Comparison of ENCODE assay signal across 19 mouse cellular contexts in the genomic region with DNA sequence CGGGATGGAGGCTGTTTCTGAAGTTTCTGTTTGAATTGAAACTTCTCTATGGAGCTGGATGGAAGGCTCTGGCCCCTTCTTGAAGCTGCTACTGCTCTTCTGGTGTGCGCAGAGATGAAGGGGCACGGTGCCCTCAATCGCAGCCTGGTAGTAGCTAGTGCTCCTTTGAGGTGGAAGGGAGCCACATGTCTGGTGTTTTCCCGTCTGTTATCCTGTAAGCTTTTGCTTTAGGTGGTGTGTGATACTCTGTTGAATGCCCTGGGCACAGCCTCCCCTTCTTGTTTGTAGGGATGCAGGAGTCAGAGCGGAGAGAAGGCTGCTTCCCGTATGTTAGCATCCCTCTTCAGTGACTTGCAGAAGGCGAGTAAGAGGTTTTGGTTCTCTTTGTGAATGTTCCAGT.
DNase-seq lines count a peak whose midpoint lies in the region; ATAC-seq and TF ChIP-seq lines count a peak whose summit lies in the region.
"Had no signal": no experiment of that assay in that cellular context is flagged by ENCODE, and none has a peak within 500 bp of the region (broad histone marks: within the 10 kb centered on the region; RNA-seq: fewer than 3 reads in every experiment).

No protein-coding gene starts in this region.

- H3K4me3 ChIP-seq in embryonic facial prominence, embryonic 13.5 days: no peak overlapping the region
- H3K4me3 ChIP-seq in embryonic facial prominence, embryonic 10.5 days: no peak overlapping the region
- H3K4me3 ChIP-seq in kidney, postnatal 0 days (replicated peaks; ENCODE audit: low read depth, low read length): no peak overlapping the region
- no peak overlapping the region for H3K4me3 ChIP-seq in neural tube, embryonic 13.5 days
- H3K4me3 ChIP-seq in intestine, postnatal 0 days (ENCODE audit: low read depth, low read length): no peak overlapping the region
- H3K4me3 ChIP-seq: forebrain, embryonic 10.5 days; gastrocnemius, adult 2 months had no signal

- no peak for DNase-seq in embryonic facial prominence, embryonic 10.5 days (ENCODE audit: low spot score)
- DNase-seq in kidney, postnatal 0 days (ENCODE audit: low spot score): no peak
- no peak for DNase-seq in kidney, postnatal 36 days
- no peak for DNase-seq in neural tube, embryonic 10.5 days (ENCODE audit: extremely low spot score, low spot score)
- DNase-seq: adrenal gland, postnatal 36 days; B cell, adult 2 months; gastrocnemius, adult 2 months; heart, postnatal 4 days; kidney, adult 18-20 months; lung, postnatal 4 days; right cerebral cortex, postnatal 14 days; spleen, adult 18-20 months had no signal

- peaks cover 37% of the 10 kb centered on the region for H3K4me1 ChIP-seq in embryonic facial prominence, embryonic 13.5 days
- peaks cover 12% of the 10 kb centered on the region; the same call in 1 of the 2 replicates for H3K4me1 ChIP-seq in embryonic facial prominence, embryonic 10.5 days
- no peaks in the 10 kb centered on the region; the same call in 1 of the 2 replicates for H3K4me1 ChIP-seq in kidney, postnatal 0 days (replicated peaks; ENCODE audit: insufficient read depth, low read length)
- H3K4me1 ChIP-seq in neural tube, embryonic 13.5 days (replicated peaks): peaks cover 81% of the 10 kb centered on the region
- H3K4me1 ChIP-seq in intestine, postnatal 0 days (replicated peaks; ENCODE audit: control insufficient read depth, insufficient read depth, low read length): 0 out of 2 replicates have a peak, but pooled peaks cover 4% of the 10 kb centered on the region

- no peak overlapping the region for H3K9ac ChIP-seq in embryonic facial prominence, embryonic 13.5 days
- H3K9ac ChIP-seq in kidney, postnatal 0 days (ENCODE audit: low read depth, low read length): no peak overlapping the region
- H3K9ac ChIP-seq in neural tube, embryonic 13.5 days: 0 out of 2 replicates have a peak overlapping the region, but pooled peaks have one; percentile 8
- no peak overlapping the region for H3K9ac ChIP-seq in intestine, postnatal 0 days (ENCODE audit: low read depth, low read length)

- H3K27me3 ChIP-seq in embryonic facial prominence, embryonic 13.5 days: no peaks in the 10 kb centered on the region
- H3K27me3 ChIP-seq in embryonic facial prominence, embryonic 10.5 days (replicated peaks; ENCODE audit: low read depth, poor library complexity, severe bottlenecking): no peaks in the 10 kb centered on the region
- H3K27me3 ChIP-seq in kidney, postnatal 0 days (ENCODE audit: insufficient read depth, low read length): no peaks in the 10 kb centered on the region
- no peaks in the 10 kb centered on the region for H3K27me3 ChIP-seq in neural tube, embryonic 13.5 days
- no peaks in the 10 kb centered on the region for H3K27me3 ChIP-seq in intestine, postnatal 0 days (replicated peaks; ENCODE audit: control insufficient read depth, insufficient read depth, low read length)
- H3K27me3 ChIP-seq: CH12.LX, Patski had no signal

- ATAC-seq in embryonic facial prominence, embryonic 13.5 days (ENCODE audit: insufficient number of reproducible peaks, insufficient read depth, low FRiP score, low TSS enrichment, low read depth): no peak
- no peak for ATAC-seq in kidney, postnatal 0 days (replicated peaks; ENCODE audit: low FRiP score, low read depth)
- no peak for ATAC-seq in neural tube, embryonic 13.5 days (ENCODE audit: low read depth)
- ATAC-seq in intestine, postnatal 0 days: no peak
- ATAC-seq: Patski had no signal

- H3K36me3 ChIP-seq in embryonic facial prominence, embryonic 13.5 days: peaks cover 10% of the 10 kb centered on the region
- peaks cover 10% of the 10 kb centered on the region for H3K36me3 ChIP-seq in embryonic facial prominence, embryonic 10.5 days (replicated peaks)
- H3K36me3 ChIP-seq in kidney, postnatal 0 days (ENCODE audit: insufficient read depth, low read length): no peaks in the 10 kb centered on the region
- H3K36me3 ChIP-seq in neural tube, embryonic 13.5 days: no peaks in the 10 kb centered on the region
- H3K36me3 ChIP-seq in intestine, postnatal 0 days (ENCODE audit: control insufficient read depth, insufficient read depth): no peaks in the 10 kb centered on the region

- no peak overlapping the region for H3K4me2 ChIP-seq in embryonic facial prominence, embryonic 13.5 days
- H3K4me2 ChIP-seq in kidney, postnatal 0 days (ENCODE audit: low read length): no peak overlapping the region
- H3K4me2 ChIP-seq in neural tube, embryonic 13.5 days: no peak overlapping the region
- no peak overlapping the region for H3K4me2 ChIP-seq in intestine, postnatal 0 days (replicated peaks; ENCODE audit: low read depth)

- peak overlapping the region; percentile 24; the same call in 1 of the 2 replicates for H3K27ac ChIP-seq in embryonic facial prominence, embryonic 13.5 days
- no peak overlapping the region for H3K27ac ChIP-seq in embryonic facial prominence, embryonic 10.5 days (replicated peaks)
- peak overlapping the region; percentile 34; the same call in 1 of the 2 replicates for H3K27ac ChIP-seq in kidney, postnatal 0 days
- H3K27ac ChIP-seq in neural tube, embryonic 13.5 days (replicated peaks): peak overlapping the region; percentile 23; the same call in 1 of the 2 replicates
- H3K27ac ChIP-seq in intestine, postnatal 0 days (ENCODE audit: low read depth, low read length): no peak overlapping the region
- H3K27ac ChIP-seq: forebrain, embryonic 10.5 days; gastrocnemius, adult 2 months had no signal

- 68% methylated on average over 8 of the region's 8 CpGs for WGBS in embryonic facial prominence, embryonic 13.5 days
- 87% methylated on average over 8 of the region's 8 CpGs for WGBS in embryonic facial prominence, embryonic 10.5 days
- 80% methylated on average over 8 of the region's 8 CpGs for WGBS in kidney, postnatal 0 days
- 82% methylated on average over 8 of the region's 8 CpGs for WGBS in neural tube, embryonic 13.5 days
- 91% methylated on average over 8 of the region's 8 CpGs for whole genome bisulfite sequencing in intestine, postnatal 0 days

- no peaks in the 10 kb centered on the region for H3K9me3 ChIP-seq in embryonic facial prominence, embryonic 13.5 days
- no peaks in the 10 kb centered on the region for H3K9me3 ChIP-seq in embryonic facial prominence, embryonic 10.5 days
- no peaks in the 10 kb centered on the region for H3K9me3 ChIP-seq in kidney, postnatal 0 days (replicated peaks; ENCODE audit: low read length)
- no peaks in the 10 kb centered on the region for H3K9me3 ChIP-seq in neural tube, embryonic 13.5 days
- H3K9me3 ChIP-seq in intestine, postnatal 0 days (ENCODE audit: control insufficient read depth): no peaks in the 10 kb centered on the region
- H3K9me3 ChIP-seq: forebrain, embryonic 10.5 days; G1E had no signal

- no peak for TF ChIP-seq CTCF in kidney, postnatal 0 days (IDR thresholded peaks at IDR 0.05; ENCODE audit: low read depth)
- no peak for TF ChIP-seq CTCF in intestine, postnatal 0 days (IDR thresholded peaks at IDR 0.05; ENCODE audit: low read depth)

Comparison
In these comparisons a context has a peak if more than half of its experiments do, and no peak if none do; other contexts are left out.
1. H3K27ac ChIP-seq: peak in embryonic facial prominence, embryonic 13.5 days (single experiment), kidney, postnatal 0 days (single experiment) and neural tube, embryonic 13.5 days (single experiment); none in embryonic facial prominence, embryonic 10.5 days (single experiment) and intestine, postnatal 0 days (single experiment).